Mouse (Mus musculus): ENCODE data around the gene Cdkl4. TPM values are rescaled to one million over a fixed set of nuclear protein-coding genes. Genes with fewer than 3 reads are reported as not detected.
"Not testable (repeated sequence)": the region's sequence is repeated elsewhere in the genome, so short reads cannot be mapped to it uniquely, and the experiment has no call there.

The Cdkl4 gene
- polyA plus RNA-seq, 1 experiment from 2014 or later: 3.6 TPM

DNA sequence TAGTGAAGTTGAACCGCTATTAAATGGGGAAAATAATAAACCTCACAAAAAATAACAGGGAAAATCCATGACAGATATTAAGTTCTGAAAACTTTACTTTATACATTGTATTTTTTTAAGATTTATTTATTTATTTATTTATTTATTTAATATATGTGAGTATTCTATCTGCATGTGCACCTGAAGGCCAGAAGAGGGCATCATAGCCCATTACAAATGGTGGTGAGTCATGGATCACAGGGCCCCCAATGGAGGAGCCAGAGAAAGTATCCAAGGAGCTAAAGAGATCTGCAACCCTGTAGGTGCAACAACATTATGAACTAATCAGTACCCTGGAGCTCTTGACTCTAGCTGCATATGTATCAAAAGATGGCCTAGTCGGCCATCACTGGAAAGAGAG lies 7.9 kb downstream of the Cdkl4 start:
- WGBS: 95% methylated on average over 1 of the region's 2 CpGs
- not testable (repeated sequence) for H3K9me3 ChIP-seq (replicated peaks; ENCODE audit: control insufficient read depth, low read length); H3K27ac ChIP-seq (ENCODE audit: low read depth, low read length); H3K4me2 ChIP-seq (ENCODE audit: low read length); DNase-seq (ENCODE audit: low spot score); H3K36me3 ChIP-seq (ENCODE audit: control insufficient read depth, insufficient read depth, low read length); H3K4me3 ChIP-seq (ENCODE audit: low read depth, low read length); H3K27me3 ChIP-seq (replicated peaks; ENCODE audit: control insufficient read depth, insufficient read depth, low read length); H3K9ac ChIP-seq (ENCODE audit: low read length); ATAC-seq; H3K4me1 ChIP-seq (ENCODE audit: control insufficient read depth, insufficient read depth, low read length)

DNA sequence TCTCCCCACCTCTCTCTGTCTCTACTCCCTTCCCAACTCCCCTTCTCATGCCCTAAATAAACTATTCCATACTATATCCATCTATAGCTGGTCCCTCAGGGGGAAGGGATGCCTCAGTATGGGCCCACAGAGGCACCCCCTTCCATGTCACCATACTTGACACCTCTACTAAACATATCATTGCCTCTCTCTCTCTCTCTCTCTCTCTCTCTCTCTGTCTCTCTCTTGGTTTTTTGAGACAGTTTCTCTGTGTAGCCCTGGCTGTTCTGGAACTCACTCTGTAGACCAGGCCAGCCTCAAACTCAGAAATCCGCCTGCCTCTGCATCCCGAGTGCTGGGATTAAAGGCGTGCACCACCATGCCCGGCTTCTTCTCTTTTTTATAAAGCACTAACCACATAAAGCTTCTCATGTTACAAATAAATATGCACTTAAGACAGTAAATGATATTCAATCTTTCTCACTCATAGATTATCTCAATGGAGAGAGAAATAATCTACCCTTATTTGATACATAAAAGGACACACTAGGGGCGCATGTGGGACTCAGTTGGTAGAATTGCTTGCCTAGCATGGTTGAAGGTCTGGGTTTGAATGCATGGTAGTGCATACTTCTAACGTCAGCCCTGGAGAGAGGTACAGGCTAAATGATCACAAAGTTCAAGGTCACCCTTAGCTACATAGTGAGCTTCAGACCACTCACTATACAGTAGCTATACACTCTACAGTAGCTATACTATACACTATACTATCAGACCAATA lies 8.6 kb downstream of the Cdkl4 start:
- DNase-seq (ENCODE audit: low spot score) (no peak), ATAC-seq (no peak)
- 96% methylated on average over 6 of the region's 6 CpGs for WGBS
- H3K4me2 ChIP-seq (ENCODE audit: low read length): no peak overlapping the region
- no peak overlapping the region for H3K9ac ChIP-seq (ENCODE audit: low read length)
- no peak overlapping the region for H3K27ac ChIP-seq (ENCODE audit: low read depth, low read length)
- no peaks in the 10 kb centered on the region for H3K9me3 ChIP-seq (replicated peaks; ENCODE audit: control insufficient read depth, low read length)
- no peak overlapping the region for H3K4me3 ChIP-seq (ENCODE audit: low read depth, low read length)
- no peaks in the 10 kb centered on the region for H3K36me3 ChIP-seq (ENCODE audit: control insufficient read depth, insufficient read depth, low read length)
- H3K4me1 ChIP-seq (ENCODE audit: control insufficient read depth, insufficient read depth, low read length): no peaks in the 10 kb centered on the region
- H3K27me3 ChIP-seq (replicated peaks; ENCODE audit: control insufficient read depth, insufficient read depth, low read length): no peaks in the 10 kb centered on the region

DNA sequence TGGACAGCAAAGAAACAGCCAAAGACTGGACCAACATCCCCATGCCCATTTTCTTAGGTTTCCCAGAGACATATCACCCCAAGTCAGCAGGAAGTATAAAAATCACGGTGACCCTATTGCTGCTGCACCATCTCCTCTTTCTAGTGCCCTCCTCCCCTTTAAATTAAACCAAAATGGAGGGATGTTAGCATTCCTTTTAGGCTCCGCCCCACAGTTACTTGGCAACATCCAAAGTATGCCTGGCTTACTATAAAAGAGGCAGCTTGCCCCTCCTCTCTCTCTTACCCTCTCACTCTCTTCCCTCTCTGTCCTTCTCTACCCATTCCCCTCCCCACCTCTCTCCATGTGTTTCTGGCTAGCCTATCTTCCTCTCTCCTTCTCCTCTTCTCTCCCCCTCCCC lies 9.2 kb downstream of the Cdkl4 start:
- no peaks in the 10 kb centered on the region for H3K4me1 ChIP-seq (ENCODE audit: control insufficient read depth, insufficient read depth, low read length)
- no peak overlapping the region for H3K9ac ChIP-seq (ENCODE audit: low read length)
- H3K4me2 ChIP-seq (ENCODE audit: low read length): no peak overlapping the region
- no peak overlapping the region for H3K4me3 ChIP-seq (ENCODE audit: low read depth, low read length)
- no peaks in the 10 kb centered on the region for H3K9me3 ChIP-seq (replicated peaks; ENCODE audit: control insufficient read depth, low read length)
- DNase-seq (ENCODE audit: low spot score) (no peak), ATAC-seq (no peak)
- H3K27ac ChIP-seq (ENCODE audit: low read depth, low read length): no peak overlapping the region
- WGBS: 82% methylated on average over 2 of the region's 2 CpGs
- H3K36me3 ChIP-seq (ENCODE audit: control insufficient read depth, insufficient read depth, low read length): no peaks in the 10 kb centered on the region
- no peaks in the 10 kb centered on the region for H3K27me3 ChIP-seq (replicated peaks; ENCODE audit: control insufficient read depth, insufficient read depth, low read length)

DNA sequence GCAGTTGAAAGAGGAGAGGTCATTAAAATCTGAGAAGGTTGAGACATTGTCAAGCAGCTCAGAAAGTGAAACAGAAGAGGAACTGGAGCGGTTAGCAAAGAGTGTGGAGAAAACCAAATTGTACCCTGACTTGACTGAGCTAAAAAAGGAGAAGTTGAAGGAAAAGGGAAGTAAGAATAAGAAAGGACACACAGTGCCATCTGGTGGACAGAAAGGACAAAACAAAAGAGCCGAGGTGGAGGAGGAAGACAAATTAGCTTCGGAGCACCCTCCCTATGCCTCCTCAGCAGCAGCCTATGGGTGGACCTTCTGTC lies 13.0 kb downstream of the Cdkl4 start:
- H3K4me2 ChIP-seq (ENCODE audit: low read length): no peak overlapping the region
- ATAC-seq: no peak

DNA sequence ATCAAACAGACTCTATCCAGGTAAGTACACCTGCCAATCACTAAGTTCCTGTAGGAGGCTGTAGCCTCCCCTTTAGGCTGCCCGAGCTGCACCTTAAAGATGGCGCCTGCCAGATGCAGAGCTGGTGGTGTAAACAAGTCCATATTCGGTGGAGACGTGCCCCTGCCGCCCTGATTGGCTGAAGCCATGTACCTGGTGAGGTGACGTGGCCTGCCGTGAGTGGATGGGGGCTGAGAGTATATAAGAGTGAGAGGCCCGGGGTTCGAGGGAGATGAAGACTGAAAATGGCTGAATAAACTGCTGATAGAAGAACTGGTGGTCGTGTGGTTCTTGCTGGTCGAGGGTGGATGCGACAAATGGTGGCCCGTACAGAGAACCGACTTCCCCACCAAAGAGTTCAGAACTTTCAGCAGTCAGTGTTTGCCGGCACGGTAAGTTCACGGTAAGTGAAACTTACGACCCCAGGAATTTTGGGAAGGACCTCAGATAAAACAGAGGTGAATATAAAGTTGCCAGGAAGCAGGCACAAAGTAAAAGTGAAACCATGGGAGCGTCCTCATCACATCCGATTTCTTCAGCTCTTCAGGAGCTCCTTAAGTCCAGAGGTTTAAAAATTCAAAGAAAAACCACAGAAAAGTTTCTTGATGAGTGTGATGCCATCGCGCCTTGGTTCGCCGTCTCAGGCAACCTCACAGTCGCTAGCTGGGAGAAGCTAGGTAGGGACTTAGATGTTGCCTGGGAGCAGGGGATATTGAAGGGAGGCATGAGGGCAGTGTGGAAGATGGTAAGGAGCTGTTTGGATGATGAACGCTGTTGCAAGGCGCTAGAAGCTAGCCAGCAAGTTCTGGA lies 13.6 kb downstream of the Cdkl4 start:
- not testable (repeated sequence) for ATAC-seq; H3K9me3 ChIP-seq (replicated peaks; ENCODE audit: control insufficient read depth, low read length)
- WGBS: 97% methylated on average over 27 of the region's 27 CpGs

More for the DNA sequence above, 13.0 kb downstream of the Cdkl4 start:
- Histone ChIP-seq H3K4me1 (ENCODE audit: control insufficient read depth, insufficient read depth, low read length) (no peaks in the 10 kb centered on the region), H3K9me3 (replicated peaks; ENCODE audit: control insufficient read depth, low read length) (no peaks in the 10 kb centered on the region), H3K4me3 (ENCODE audit: low read depth, low read length) (no peak overlapping the region), H3K27me3 (replicated peaks; ENCODE audit: control insufficient read depth, insufficient read depth, low read length) (no peaks in the 10 kb centered on the region), H3K27ac (ENCODE audit: low read depth, low read length) (no peak overlapping the region), H3K36me3 (ENCODE audit: control insufficient read depth, insufficient read depth, low read length) (no peaks in the 10 kb centered on the region), H3K9ac (ENCODE audit: low read length) (no peak overlapping the region)
- WGBS: 80% methylated on average over 3 of the region's 3 CpGs
- DNase-seq (ENCODE audit: low spot score): peak; percentile 27

DNA sequence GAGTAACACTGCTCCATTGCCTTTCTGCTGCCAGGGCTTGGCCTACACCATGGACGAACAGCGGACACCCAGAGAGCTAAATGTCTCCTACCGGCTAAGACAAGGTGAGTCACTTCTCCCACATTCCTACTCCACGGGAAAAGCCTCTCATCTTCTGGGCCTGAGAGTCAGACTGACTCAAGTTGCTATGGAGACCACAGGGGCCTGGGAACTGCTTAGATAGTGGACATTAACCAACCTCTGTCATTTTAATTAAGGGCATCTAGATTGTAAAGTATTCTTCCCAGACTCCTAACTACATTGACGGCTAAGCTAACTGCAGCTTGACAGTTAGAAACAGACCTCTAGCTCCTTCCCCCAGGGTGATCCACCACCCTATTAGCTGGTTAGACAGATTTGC lies 14.8 kb downstream of the Cdkl4 start:
- DNase-seq (ENCODE audit: low spot score) (no peak), ATAC-seq (no peak)
- H3K4me1 ChIP-seq (ENCODE audit: control insufficient read depth, insufficient read depth, low read length): no peaks in the 10 kb centered on the region
- H3K36me3 ChIP-seq (ENCODE audit: control insufficient read depth, insufficient read depth, low read length): no peaks in the 10 kb centered on the region
- H3K4me3 ChIP-seq (ENCODE audit: low read depth, low read length): no peak overlapping the region
- no peaks in the 10 kb centered on the region for H3K9me3 ChIP-seq (replicated peaks; ENCODE audit: control insufficient read depth, low read length)
- 78% methylated on average over 5 of the region's 5 CpGs for WGBS
- no peaks in the 10 kb centered on the region for H3K27me3 ChIP-seq (replicated peaks; ENCODE audit: control insufficient read depth, insufficient read depth, low read length)
- no peak overlapping the region for H3K27ac ChIP-seq (ENCODE audit: low read depth, low read length)
- H3K9ac ChIP-seq (ENCODE audit: low read length): no peak overlapping the region
- no peak overlapping the region for H3K4me2 ChIP-seq (ENCODE audit: low read length)

More for the DNA sequence above, 13.6 kb downstream of the Cdkl4 start:
- not testable (repeated sequence) for H3K4me2 ChIP-seq (ENCODE audit: low read length); DNase-seq (ENCODE audit: low spot score); H3K9ac ChIP-seq (ENCODE audit: low read length); H3K27ac ChIP-seq (ENCODE audit: low read depth, low read length); H3K36me3 ChIP-seq (ENCODE audit: control insufficient read depth, insufficient read depth, low read length); H3K27me3 ChIP-seq (replicated peaks; ENCODE audit: control insufficient read depth, insufficient read depth, low read length); H3K4me1 ChIP-seq (ENCODE audit: control insufficient read depth, insufficient read depth, low read length); H3K4me3 ChIP-seq (ENCODE audit: low read depth, low read length)

DNA sequence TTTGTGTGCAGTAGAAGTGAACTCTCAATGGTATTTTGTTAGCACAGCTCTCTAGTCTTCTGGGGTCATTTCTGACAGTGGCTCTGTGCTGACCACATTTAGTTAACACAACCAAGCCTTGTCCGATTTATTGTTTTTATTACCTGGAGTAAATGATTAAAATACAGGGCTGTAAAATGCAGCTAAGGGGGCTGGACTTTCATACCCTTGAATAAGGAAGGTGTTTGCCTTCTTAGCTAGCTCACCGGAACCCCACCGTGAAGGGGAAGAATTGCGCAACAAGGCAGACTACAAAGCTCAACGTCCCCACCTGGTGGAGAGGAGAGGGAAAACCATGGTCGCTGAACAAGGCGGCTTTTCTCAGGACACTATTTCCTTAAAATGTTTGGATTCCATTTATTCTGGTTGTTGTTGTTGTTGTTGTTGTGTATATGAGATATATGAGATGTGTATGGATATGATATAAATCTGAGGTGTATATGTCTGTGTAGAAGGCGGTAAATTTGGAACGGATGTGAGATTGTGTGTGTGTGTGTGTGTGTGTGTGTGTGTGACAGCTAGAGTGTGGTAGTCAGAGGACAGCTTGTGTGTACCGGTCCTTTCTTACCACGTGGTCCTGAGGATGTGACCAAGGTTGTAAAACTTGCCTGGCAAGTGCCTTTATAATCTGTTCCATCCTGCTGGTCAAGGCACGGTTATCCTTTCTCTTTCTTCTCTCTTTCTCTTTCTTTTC lies 16.8 kb downstream of the Cdkl4 start:
- ATAC-seq (peak; percentile 59), DNase-seq (ENCODE audit: low spot score) (peak; percentile 86)
- Histone ChIP-seq H3K27ac (ENCODE audit: low read depth, low read length) (no peak overlapping the region), H3K27me3 (replicated peaks; ENCODE audit: control insufficient read depth, insufficient read depth, low read length) (no peaks in the 10 kb centered on the region), H3K4me2 (ENCODE audit: low read length) (no peak overlapping the region), H3K9me3 (replicated peaks; ENCODE audit: control insufficient read depth, low read length) (no peaks in the 10 kb centered on the region), H3K9ac (ENCODE audit: low read length) (no peak overlapping the region), H3K4me3 (ENCODE audit: low read depth, low read length) (no peak overlapping the region), H3K36me3 (ENCODE audit: control insufficient read depth, insufficient read depth, low read length) (no peaks in the 10 kb centered on the region), H3K4me1 (ENCODE audit: control insufficient read depth, insufficient read depth, low read length) (no peaks in the 10 kb centered on the region)
- WGBS: 22% methylated on average over 12 of the region's 12 CpGs

DNA sequence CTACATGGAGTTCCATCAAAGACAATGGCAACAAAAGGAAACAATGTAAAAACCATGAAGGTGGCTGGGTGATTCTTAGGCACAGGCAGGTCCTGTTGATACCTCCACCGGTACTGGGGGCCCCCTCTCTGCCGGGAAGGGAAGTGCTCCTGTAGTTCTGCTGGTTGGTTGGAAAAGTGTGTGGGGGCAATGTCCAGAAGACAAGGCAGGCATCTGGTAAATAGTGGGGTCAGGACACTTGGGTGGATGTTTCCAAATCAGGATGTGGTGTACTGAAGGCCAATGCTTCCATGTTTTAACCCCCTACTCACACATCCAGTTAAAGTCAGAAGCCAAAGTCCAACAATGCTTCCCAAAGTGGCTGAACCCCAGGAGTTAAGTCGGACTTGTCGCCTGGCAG lies 17.9 kb downstream of the Cdkl4 start:
- Histone ChIP-seq H3K27me3 (replicated peaks; ENCODE audit: control insufficient read depth, insufficient read depth, low read length) (no peaks in the 10 kb centered on the region), H3K36me3 (ENCODE audit: control insufficient read depth, insufficient read depth, low read length) (no peaks in the 10 kb centered on the region), H3K4me2 (ENCODE audit: low read length) (no peak overlapping the region), H3K9me3 (replicated peaks; ENCODE audit: control insufficient read depth, low read length) (no peaks in the 10 kb centered on the region), H3K4me3 (ENCODE audit: low read depth, low read length) (no peak overlapping the region), H3K27ac (ENCODE audit: low read depth, low read length) (no peak overlapping the region), H3K4me1 (ENCODE audit: control insufficient read depth, insufficient read depth, low read length) (no peaks in the 10 kb centered on the region), H3K9ac (ENCODE audit: low read length) (no peak overlapping the region)
- DNase-seq (ENCODE audit: low spot score): no peak
- WGBS: 91% methylated on average over 4 of the region's 4 CpGs
- no peak for ATAC-seq
